Mouse (Mus musculus): ENCODE measurements around the gene Frmpd1. TPM values are rescaled to one million over a fixed set of nuclear protein-coding genes. Genes with fewer than 3 reads are reported as not detected.

Gene Frmpd1
- total and polyA plus RNA-seq, 3 experiments, result 0.23 to 0.47 TPM; not detected in 1

- H3K36me3 ChIP-seq (ENCODE audit: control insufficient read depth in 1 of 2, insufficient read depth in 2 of 2, low read length in 2 of 2), result peaks cover 0 to 9% of the 10 kb centered on the region in 2 experiments; a peak in 2 of 4 replicates
- H3K27me3 ChIP-seq (ENCODE audit: control insufficient read depth in 1 of 2, insufficient read depth in 2 of 2, low read length in 2 of 2), result peaks cover 0 to 1% of the 10 kb centered on the region in 2 experiments; a peak in 1 of 4 replicates
- H3K27ac ChIP-seq (ENCODE audit: control insufficient read depth, low read depth, low read length), result no peak overlapping the region
- H3K9ac ChIP-seq (ENCODE audit: control insufficient read depth, low read depth, low read length, poor library complexity, severe bottlenecking), result no peak overlapping the region
- no peaks in the 10 kb centered on the region for H3K9me3 ChIP-seq (replicated peaks; ENCODE audit: insufficient read depth, low read length)
- TF ChIP-seq ETS1 (IDR thresholded peaks at IDR 0.05; ENCODE audit: low read depth, low read length), result 0 out of 2 replicates have a peak, but pooled peaks have one; percentile 12
- no peak for TF ChIP-seq ZKSCAN1 (IDR thresholded peaks at IDR 0.05; ENCODE audit: low read depth, low read length)
- TF ChIP-seq MAX (IDR thresholded peaks at IDR 0.05; ENCODE audit: low read length), result no peak
- no peak for TF ChIP-seq GATA1 (IDR thresholded peaks at IDR 0.05; ENCODE audit: low read depth, low read length)
- no peak for TF ChIP-seq RAD21 (IDR thresholded peaks at IDR 0.05; ENCODE audit: low read depth, low read length)
- no peak for TF ChIP-seq RCOR1 (IDR thresholded peaks at IDR 0.05; ENCODE audit: low read depth, low read length)
- DNase-seq (ENCODE audit: low read depth, low spot score), result no peak
- H3K79me2 ChIP-seq (ENCODE audit: control insufficient read depth, insufficient read depth, low read length, poor library complexity), result no peaks in the 10 kb centered on the region
- H3K4me1 ChIP-seq (ENCODE audit: control insufficient read depth in 1 of 2, insufficient read depth in 2 of 2, low read length in 2 of 2), result peaks cover 0 to 20% of the 10 kb centered on the region in 2 experiments; a peak in 2 of 4 replicates
- no peak overlapping the region for H3K4me3 ChIP-seq (ENCODE audit: control insufficient read depth in 1 of 2, insufficient read depth in 1 of 2, low read depth in 2 of 2, low read length in 2 of 2)
Measured at GRCm38 (mm10) chr4:45165477-45165876, 19.2 kb upstream of the Frmpd1 start.

DNA sequence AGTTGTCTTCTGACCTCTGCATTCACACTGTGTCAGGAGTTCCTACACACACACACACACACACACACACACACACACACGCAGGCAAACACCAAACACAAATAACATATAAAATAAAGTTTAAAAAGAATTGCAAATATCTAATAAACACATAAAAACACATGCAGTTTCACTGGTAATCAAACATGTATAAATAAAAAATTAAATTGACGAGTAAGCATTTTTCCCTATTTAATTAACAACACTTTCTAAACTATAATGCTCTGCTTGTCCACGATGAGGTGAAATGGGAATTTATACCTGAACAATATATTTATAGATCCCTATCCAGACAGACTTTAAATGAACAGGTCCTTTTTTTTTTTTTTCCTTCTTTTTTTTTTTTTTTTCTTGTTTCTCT is 18.7 kb upstream of the Frmpd1 start:
- H3K4me3 ChIP-seq (ENCODE audit: control insufficient read depth in 1 of 2, insufficient read depth in 1 of 2, low read depth in 2 of 2, low read length in 2 of 2), result no peak overlapping the region
- H3K9ac ChIP-seq (ENCODE audit: control insufficient read depth, low read depth, low read length, poor library complexity, severe bottlenecking), result no peak overlapping the region
- H3K27ac ChIP-seq (ENCODE audit: control insufficient read depth, low read depth, low read length), result no peak overlapping the region
- no peaks in the 10 kb centered on the region for H3K79me2 ChIP-seq (ENCODE audit: control insufficient read depth, insufficient read depth, low read length, poor library complexity)
- H3K4me1 ChIP-seq (ENCODE audit: control insufficient read depth in 1 of 2, insufficient read depth in 2 of 2, low read length in 2 of 2), result peaks cover 0 to 15% of the 10 kb centered on the region in 2 experiments; a peak in 2 of 4 replicates
- no peak for DNase-seq (ENCODE audit: low read depth, low spot score)
- H3K27me3 ChIP-seq (ENCODE audit: control insufficient read depth in 1 of 2, insufficient read depth in 2 of 2, low read length in 2 of 2), result peaks cover 0 to 1% of the 10 kb centered on the region in 2 experiments; a peak in 2 of 4 replicates
- no peaks in the 10 kb centered on the region for H3K9me3 ChIP-seq (replicated peaks; ENCODE audit: insufficient read depth, low read length)
- H3K36me3 ChIP-seq (ENCODE audit: control insufficient read depth in 1 of 2, insufficient read depth in 2 of 2, low read length in 2 of 2), result peaks cover 0 to 6% of the 10 kb centered on the region in 2 experiments; a peak in 2 of 4 replicates
- TF ChIP-seq MAFK (IDR thresholded peaks at IDR 0.05; ENCODE audit: borderline replicate concordance, low read depth, low read length) (peak; percentile 71; the same call in 1 of the 2 replicates), CHD2 (IDR thresholded peaks at IDR 0.05; ENCODE audit: low read length) (no peak)

DNA sequence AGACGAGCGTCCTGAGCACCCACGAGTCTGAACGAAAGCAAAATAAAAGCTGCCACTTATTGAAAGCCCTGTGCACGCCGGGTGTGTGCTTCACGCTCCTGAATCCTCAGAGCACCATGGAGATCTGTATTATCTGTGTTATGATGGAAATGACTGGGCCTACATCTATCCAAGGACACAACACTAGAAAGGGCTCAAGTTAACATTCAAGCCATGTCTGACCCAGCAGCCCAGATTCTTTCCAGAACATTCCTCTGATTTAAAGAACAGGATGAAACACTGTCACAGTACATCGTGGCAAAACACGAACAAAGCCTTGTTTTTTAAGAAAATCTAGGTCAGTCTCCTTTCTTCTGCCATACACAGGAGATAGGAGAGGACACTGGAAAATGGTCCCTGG is 13.3 kb upstream of the Frmpd1 start:
- Histone ChIP-seq H3K36me3 (ENCODE audit: control insufficient read depth in 1 of 2, insufficient read depth in 2 of 2, low read length in 2 of 2) (no peaks in the 10 kb centered on the region), H3K27me3 (ENCODE audit: control insufficient read depth in 1 of 2, insufficient read depth in 2 of 2, low read length in 2 of 2) (peaks cover 0 to 4% of the 10 kb centered on the region in 2 experiments; a peak in 3 of 4 replicates), H3K79me2 (ENCODE audit: control insufficient read depth, insufficient read depth, low read length, poor library complexity) (no peaks in the 10 kb centered on the region), H3K9me3 (replicated peaks; ENCODE audit: insufficient read depth, low read length) (no peaks in the 10 kb centered on the region), H3K27ac (ENCODE audit: control insufficient read depth, low read depth, low read length) (no peak overlapping the region), H3K4me3 (ENCODE audit: control insufficient read depth in 1 of 2, insufficient read depth in 1 of 2, low read depth in 2 of 2, low read length in 2 of 2) (no peak overlapping the region), H3K9ac (ENCODE audit: control insufficient read depth, low read depth, low read length, poor library complexity, severe bottlenecking) (no peak overlapping the region), H3K4me1 (ENCODE audit: control insufficient read depth in 1 of 2, insufficient read depth in 2 of 2, low read length in 2 of 2) (peaks cover 0 to 7% of the 10 kb centered on the region in 2 experiments; a peak in 2 of 4 replicates)
- no peak for DNase-seq (ENCODE audit: low read depth, low spot score)
- TF ChIP-seq HCFC1 (IDR thresholded peaks at IDR 0.05; ENCODE audit: low read depth, low read length), result no peak

All from MEL (cell line).